Mouse (Mus musculus) E14TG2a.4 (cell line): ENCODE data around the gene Gm20662.

Experiments used
- CTCF ChIP-seq: conservative IDR thresholded peaks from 2 replicates; pipeline ENCODE4 v1.5.1; 2014; ENCODE audit warnings: low read length
- NANOG ChIP-seq: IDR thresholded peaks from 2 replicates; pipeline ENCODE4 v1.6.1; 2014; ENCODE audit warnings: borderline replicate concordance, low read length, mixed read lengths

DNA sequence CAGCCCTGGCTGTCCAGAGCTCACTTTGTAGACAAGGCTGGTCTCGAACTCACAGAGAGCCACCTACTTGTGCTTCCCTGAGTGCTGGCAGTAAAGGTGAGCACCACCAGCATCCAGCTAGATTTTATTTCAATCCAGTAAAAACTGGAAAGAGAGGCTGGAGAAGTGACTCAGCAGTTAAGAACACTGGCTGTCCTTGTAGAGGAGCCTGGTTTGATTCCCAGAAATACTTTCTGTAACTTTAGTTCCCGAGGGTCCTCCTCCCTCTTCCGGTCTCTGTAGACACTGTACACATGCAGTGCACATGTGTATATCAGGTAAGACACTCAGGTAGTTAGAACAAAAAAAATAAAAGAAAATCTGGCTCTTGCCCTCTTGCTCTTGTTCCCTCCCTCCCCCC, 8.2 kb upstream of the Gm20662 start:
- TF ChIP-seq CTCF (no peak), NANOG (no peak)
